Mouse (Mus musculus) Muller cell, postnatal 12 days (primary cell): ENCODE measurements at regions not wholly inside any gene's neighbourhood (a gene's known extent, or its start where the extent isn't known, plus 50 kb on each side); places are given as distances from the start of the nearest gene placed in this dataset.

Experiments
- DNase-seq: peaks from one replicate; pipeline ENCODE4 v3.0.0-alpha.2; 2015; ENCODE audit errors: inconsistent ontology term

DNA sequence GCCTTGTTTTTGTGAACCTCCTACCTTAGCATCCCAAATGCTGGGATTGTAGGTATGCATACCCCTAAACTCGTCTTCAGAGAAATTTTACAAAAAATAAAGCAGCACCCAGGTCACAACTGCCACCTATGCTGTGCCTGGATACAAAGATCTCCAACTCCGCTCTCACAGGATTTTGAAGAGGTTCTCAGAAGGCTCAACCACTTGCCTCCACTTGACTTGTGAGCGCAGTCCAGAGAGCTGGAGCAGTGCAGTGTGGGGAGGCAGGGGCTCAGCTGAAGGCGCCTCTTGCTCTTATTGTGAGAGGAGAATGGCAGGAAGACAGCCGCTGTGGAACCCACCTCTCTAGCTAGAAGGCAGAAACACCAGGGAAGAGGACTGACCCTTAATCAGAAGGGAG is 182.9 kb downstream of the Rap2a start:
- DNase-seq, result no peak

DNA sequence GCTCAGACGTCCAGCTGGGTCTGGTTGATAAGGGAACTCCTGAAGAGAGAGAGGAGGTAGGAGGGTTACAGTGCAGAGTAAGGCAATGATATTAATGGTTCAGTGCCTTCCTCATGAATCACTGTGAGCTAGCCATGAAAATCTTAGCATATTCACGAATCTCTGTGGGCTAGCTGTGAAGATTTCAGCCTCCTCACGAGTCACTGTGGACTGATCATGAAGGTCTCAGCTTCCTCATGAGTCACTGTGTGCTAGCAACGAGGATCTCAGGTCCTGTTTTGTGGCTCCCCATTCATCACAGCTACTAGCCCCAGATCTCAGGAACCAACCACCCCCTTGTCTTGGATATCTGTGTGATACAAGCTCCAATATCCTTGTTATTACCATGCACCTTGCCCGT is 191.4 kb downstream of the Rap2a start:
- DNase-seq, result peak; percentile 5

DNA sequence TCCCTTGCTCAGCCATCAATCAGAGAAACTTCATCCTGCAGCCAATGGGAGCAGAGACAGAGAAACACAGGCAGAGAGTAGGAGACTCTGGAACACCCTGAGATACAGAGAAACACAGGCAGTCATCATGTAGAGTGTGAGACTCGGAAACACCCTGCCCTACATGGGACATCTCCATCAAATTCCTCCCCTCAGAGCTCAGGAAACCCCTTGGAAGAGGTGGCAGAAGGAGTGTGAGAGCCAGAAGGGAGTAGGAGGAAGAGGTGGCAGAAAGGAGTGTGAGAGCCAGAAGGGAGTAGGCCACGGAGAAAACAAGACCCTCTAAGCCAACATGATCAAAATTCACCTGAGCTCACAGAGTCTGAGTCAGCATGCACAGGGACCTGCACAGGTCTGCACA is 197.5 kb downstream of the Rap2a start:
- DNase-seq, result no peak

DNA sequence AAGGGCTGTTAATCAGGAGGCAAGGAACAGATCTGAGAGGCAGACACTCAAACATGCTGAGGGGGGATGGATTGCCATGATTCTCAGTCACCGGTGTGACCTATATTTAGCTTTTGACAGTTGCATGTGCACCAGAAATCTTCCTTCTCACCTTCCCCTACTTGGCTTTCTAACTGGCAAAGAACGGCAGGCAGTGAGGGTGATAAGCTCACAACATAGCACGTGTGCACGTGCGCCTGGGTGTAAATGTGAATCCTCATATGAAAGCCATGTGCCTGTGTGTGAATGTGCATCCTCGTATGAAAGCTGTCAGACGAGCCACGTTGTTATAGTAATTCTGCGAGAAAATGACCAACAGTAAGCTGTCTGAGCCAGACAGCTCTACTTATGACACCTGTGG is 200.3 kb downstream of the Rap2a start:
- DNase-seq, result no peak

DNA sequence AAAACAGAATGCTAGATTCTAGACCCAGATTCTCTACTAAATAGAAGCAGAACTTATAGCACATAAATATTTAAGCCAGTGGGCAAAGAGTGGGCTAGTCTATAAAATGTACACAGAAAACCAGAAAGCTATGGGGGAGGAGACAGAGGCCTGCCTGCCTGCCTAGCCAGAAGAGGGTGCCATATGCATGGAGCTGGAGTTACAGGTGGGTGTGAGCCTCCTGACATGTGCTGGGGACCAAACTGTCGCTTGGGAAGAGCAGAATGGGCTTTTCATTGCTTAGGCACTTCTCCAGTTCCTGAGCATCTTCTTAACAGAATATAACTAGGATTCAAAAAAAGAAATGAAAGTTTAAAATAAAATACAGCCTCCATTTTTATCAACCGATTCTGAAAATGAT is 200.8 kb downstream of the Rap2a start:
- DNase-seq, result no peak

DNA sequence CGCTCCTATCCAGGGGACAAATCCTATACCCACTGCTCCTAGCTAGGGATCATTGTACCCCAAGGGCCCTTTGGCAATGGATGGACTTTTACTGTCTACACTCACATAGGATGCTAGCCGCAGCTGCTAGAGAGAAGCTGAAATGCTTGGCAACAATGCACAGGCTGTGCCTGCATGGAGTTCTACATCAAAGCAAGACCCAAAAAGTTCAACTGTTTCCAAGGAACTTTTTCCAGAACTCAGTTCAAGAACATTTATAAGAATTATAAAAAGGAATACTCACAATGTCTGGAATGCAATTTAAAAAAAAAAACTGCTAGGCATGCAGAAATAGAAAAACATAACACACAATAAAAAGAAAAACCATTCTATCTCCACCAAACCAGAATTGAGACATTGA is 202.0 kb downstream of the Rap2a start:
- no peak for DNase-seq

DNA sequence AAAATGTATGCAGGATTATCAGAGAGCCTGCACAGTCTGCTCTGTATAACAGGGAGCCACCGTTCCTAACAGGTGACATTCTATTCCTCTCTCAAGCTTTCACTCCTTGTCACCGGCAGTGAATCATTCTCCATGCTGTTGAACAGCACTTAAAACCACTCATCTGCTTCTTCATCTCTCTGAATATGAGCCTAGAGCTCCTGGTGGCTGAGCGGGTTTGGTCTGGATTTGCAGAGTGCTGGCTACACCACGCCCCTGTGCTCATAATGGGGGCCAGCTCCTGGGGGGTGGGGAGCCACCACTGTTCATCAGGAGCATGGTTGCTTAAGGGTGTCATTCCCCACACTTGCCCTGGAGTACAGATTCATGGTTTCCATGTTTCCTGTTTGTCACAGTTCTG is 207.0 kb downstream of the Rap2a start:
- no peak for DNase-seq

DNA sequence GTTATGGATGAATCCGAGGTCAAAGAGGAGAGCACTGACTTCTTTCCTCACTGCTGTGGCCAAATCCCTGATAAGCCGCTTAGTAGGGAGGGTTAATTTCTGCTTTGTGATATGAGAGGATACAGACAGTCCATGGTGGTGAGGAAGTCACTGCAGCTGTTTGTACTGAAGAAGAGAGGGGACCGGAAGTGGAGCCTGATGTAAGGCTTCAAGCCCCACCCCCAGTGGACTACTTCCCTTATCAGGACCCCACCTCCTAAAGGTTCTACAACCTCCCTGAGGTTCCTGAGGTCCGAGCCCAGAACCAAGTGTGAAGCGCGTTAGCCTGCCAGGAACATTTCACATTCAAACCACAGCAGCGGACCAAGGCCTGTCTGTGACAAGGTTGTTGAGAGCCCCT is 207.6 kb downstream of the Rap2a start:
- DNase-seq, result no peak

DNA sequence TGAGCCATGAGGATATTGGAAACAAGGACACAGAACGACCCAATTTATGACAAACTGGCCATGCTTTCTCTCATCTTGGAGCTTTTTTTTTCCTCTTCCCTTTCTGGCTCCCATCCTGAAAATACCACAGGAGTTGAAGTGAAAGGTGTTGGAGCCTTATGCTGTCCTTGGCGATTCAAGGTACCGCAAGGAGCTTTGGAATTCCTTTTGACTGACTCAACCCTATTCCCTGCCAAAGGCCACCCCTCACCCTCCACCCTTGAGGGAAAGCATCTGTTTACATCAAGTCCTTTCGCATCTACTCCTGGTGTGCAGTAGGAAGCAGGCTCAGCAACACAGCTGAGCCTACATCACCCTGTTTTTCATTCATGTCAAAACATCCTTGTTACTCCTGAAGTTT is 208.5 kb downstream of the Rap2a start:
- no peak for DNase-seq

DNA sequence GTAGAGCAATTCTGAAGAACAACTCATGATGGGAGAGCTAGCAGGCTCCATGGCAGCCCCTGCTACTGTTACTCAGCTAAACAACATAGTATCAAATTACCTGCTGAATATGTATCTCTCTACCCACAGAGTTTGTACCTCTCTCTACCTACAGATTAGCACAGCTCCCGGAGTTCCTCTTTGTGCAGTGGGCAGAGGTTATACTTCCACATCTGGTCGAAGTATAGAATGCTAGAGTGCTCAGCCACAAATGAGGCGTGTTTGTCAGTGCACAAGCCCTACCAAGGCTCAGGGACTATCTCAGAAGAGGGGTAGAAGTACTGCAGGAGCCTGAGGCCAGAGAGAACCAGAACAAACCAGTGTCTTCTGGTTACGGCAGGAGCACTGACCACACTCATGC is 211.6 kb upstream of the Ipo5 start:
- DNase-seq, result no peak

DNA sequence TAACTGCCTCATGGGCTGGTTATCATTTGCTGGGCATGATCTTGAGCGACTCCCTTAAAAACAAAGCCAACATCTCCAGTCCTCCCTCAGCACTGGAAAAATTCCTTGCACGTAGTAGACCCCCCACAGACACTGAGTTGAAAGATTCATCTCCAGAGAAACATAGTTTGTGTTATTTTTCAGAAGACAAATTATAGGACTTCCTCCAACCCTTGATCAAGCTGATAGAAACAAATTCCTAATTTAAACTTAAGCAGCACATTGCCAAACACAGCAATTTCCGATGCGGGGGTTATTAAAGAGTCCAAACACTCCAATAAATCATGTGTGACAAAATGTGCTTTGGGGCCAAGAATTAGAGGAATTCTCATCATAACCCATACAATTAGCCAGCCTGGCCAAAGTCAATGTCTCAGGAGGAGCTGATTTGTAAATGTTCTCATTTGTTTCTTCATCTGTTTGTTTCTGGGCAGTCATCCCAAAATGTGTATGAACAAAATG is 205.7 kb upstream of the Ipo5 start:
- DNase-seq, result peak; percentile 75

DNA sequence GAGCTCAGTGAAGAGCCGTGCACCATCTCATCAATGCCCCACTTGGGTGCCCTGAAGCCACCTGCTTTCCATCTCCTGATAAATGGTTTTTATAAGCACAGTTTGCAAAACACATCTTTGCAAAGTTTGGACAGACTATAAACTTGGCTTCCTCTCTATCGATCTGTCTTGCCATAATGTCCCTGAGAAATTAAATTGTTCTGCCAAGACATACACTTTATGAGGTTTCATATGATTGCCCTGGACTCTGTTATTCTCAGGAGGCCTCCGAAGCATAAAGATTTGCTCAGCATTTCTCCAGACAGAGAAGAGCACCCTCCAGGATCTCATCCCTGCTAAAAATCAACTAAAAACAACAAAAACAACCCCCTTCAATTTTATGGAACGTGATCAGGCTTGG is 200.2 kb upstream of the Ipo5 start:
- no peak for DNase-seq

DNA sequence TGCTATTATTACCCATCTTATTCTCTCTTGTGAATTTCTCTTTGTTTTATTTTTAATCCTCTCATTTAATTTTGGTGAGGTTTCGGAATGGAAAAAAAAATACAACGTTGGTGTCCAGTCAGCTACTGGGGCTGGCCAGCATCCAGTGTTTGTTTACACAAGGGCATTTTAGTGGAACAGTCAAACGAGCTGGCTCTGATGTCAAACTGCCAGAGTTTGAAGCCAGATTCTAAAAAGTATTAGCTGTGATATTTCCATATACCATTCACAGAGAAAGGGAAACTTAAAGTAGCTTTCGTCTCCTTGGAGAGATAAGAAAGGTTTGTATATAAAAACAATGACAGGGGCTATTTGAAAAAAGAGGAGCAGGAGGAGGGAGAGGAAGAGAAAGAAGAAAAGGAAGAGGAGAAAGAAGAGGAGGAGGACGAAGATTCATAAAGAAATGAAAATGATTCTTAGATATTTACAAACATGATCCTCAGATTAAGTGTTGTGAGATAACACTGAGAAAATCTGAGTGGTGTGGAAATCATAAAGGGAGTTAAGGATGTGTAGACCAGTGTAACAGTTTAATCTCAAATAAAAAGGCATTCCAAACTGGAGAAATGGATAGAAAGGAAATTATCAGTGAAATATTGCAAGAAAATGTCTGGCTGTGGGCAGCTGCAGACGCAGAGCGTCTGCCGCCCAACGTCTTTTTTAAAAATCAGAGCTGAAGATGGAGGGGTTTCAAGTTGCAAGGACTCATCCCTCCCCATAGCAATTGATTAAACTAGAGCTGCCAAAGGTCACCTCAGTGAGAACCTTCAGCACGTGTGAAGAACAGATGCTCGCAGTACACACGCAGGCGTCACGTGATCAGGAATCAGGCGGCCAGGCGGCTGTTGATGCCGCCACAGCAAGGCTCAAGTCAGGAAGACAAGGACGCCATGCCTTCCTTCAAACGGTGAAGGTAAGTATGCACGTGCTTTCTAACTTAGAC is 190.3 kb upstream of the Ipo5 start:
- DNase-seq, result no peak

DNA sequence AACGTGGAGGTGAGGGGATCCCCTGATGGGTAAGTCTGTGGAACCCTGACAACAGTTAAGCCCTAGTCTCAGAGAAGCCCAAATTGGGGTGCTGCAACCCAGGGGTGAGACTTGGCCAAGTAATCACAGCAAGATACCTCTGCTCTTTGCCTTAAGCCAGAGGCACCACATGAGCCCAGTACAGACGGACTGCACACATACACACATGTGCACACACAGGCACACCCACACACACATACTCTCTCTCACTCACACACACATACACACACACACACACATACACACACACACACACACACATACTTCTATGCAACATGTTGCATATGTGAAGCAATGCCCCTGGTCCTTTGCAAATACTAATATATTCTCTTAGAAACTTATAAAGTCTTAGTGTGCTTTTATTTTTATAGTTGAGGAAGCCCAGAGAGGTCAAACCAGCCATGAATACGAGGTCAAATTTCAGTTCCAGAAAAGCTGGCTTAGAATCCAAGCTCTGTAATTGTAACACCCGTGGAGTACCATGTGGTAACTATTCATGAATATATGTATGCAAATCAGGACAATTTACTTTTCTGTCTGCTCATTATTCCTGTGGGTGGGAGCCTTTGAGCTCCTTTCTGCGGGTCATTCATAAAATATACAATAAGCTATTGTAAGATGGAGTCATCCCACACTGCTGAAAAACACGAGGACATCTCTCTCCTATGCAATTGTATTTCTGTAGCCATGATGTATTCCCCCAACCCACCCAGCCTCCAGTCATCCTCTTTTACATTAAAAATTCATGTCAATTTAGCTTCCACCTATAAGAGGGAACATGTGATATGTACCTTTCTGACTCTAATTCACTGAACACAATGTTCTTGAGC is 189.2 kb upstream of the Ipo5 start:
- no peak for DNase-seq

DNA sequence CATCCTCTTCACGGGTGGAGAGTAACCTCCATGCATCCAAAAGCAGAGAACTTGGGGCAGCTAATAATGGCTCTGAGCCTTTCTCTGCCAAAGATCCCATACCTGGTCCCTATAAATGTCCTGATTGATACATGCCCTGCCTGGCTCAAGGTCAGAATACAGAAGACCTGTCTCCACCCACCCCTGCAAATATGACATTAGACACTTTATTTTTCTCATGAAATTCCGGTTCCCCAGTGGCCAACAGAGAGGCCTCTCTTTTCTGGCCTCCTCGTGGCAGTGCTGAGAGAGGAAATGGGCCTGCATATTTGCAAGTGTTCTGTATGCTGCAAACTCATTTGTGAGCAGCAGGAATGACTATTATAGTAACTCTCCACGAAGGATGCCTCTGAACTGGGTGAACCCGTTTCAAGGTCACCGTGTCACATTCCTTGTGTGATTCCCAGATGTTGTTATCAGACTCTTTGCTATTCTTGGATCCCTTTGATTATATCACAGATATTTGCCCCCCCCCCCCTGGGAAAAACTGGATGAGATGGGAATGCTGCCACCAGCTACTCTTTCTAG is 188.4 kb upstream of the Ipo5 start:
- DNase-seq, result peak; percentile 12

DNA sequence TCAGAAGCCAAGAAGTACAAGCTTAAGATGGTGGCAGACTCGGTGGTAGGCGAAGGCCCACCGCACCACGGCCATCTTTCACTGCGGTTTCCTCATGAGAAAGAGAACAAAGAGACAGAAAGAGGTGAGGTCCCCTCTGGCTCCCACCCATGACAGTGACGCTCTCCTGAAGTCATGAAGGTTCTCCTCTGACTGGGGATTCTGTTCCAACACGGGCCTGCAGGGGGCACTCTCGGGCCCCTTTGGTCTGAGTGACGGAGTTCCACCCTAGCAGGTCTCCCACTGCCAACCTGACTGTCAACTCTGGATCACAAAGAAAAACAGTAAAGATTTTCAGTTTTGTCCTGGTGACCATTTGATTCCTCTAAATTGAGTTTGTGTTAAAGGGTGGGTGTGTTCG is 182.9 kb upstream of the Ipo5 start:
- no peak for DNase-seq

DNA sequence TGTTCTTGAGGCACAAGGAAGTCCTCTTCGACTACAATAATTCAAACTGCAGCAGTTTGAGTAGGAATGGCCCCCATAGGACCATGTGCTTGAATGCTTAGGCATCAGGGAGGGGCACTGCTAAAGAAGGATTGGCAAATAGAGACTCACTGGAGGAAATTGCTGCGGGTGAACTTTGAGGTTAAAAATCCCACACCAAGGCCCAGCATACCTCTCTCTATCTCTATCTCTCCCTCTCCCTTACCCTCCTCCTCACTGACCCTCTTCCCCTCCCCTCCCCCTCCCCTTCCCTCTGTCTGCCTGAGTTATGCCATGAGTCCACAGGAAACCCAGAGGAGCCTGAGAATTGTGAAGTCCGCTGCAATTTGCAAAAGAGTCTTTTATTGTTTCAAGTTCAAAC is 180.8 kb upstream of the Ipo5 start:
- no peak for DNase-seq

DNA sequence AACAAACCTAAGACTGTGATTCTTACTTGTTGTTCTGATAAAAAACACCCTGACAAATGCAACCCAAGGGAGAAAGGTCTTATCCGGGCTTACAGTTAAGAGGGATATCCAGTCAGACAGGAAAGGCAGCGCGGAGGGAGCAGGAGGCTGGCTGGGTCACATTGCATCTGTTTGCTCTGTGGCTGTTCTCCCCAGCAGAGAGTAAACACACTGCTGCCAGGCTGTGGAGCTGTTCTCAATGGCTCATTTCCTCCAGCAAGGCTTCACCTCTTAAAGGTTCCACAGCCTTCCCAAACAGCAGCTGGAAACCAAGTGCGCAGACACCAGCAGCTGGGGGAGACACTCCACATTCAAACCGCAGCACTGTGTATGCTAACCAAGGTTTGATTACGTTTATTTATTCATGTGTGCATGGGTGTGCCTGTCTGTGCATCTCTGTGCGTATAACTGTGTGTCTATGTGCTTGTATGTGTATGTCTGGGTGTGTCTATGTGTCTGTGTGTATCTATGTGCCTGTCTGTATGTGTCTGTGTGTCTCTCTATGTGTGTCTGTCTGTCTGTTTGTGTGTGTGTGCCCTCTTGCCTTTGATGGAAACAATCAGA is 179.2 kb upstream of the Ipo5 start:
- no peak for DNase-seq

DNA sequence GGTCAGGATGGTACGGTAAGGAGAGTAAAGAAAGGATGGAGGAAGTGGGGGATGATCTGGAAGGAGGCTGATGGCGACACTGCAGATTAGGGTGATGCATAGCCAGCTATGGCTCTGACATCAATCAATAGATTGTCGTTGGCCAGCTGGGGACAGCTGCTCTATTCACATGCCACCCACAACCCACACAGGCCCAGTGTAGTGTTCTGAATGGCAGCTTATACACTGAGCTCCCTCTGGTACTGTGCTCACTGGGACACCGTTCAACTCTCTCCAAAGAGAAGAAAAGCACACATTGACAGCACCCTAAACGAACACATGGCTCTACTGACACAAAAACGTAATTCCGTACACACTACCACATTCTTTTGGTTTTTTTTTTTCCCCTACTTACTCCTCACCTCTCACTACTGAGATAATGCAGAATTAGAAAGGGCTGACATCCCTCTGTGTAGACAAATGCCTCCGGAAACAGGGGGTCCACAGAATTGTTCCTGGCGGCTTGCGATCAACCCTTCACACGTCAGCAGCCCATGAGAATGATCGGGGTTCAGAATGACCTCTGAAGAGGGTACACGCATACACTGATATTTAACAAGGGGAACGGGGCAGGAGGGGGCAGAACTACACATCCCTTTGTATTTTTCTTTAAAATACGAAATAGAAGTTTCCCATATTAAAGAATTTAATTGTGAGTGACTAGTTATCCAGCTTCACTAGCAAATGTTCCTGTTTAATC is 178.5 kb upstream of the Ipo5 start:
- no peak for DNase-seq

DNA sequence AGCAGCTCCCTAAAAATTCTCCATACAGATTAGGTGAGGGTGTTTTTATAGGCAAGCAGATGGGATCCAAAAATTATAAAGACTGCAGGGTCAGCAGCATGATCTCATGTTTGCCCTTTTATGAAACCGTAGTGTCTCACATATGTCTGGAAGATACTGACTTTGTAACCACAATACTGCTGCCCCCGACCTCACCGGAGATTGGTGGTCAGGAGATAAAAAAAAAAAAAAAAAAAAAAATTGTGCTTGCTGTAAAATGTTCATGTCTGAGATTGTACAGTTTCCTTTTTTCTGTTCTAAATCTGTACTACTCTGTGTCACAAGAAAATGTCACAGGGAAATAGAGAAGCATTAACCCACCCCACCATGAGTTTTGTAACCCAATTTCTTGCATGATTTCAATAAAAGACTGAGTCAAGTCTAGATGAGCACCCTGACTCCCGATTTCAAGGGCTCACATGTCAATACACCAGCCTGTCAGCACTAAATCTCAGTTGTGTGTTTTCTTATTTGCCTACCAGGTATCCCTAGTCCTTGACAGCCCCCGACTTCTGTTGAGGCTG is 169.5 kb upstream of the Ipo5 start:
- DNase-seq, result no peak

DNA sequence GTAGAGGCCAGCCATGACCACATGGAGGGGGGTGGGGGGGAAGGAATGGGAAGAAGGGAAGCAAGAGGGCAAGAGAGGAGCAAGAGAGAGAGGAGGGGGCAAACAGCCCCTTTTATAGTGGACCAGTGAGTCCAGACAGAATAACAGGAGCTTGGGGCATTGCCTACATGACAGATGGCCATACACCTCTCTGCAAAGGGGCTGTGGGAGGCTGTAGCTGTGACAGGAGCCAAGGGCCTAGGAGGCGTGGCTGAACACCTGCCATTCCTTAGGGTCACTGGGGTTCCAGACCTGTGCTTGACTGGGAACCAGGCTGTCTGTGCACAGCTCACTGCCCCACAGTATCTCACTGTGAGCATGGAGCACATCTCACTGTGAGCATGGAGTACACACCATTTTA is 157.0 kb upstream of the Ipo5 start:
- no peak for DNase-seq
